Mouse (Mus musculus) c-Kit-positive CD71-negative TER-119-negative erythroid progenitor cells, embryonic 14.5 days (primary cell): ENCODE measurements around the gene Tubb1.

Experiments used
- DNase-seq: peaks from one replicate; pipeline ENCODE4 v3.0.0-alpha.2; 2013; ENCODE audit warnings: low read depth

Gene Tubb1

DNA sequence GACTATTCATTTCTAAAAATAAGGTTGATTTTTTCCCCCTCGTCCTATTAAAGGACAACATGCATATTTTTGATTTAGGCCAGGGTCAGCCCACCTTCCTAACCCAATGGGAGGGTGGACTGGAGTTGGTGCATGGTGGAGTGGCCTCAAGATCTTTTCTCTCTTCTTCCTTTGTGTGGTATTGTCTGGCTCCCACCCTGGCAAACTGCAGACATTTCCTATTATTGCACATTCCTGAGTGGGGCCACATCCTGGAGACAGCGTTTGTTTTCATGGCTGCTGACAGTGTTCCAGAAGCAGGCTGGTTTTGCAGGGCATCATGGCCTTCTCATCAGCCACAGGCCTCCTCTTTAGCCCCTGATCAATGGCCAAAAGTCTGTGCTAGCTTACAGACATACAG is 7.4 kb upstream of the Tubb1 start:
- no peak for DNase-seq

DNA sequence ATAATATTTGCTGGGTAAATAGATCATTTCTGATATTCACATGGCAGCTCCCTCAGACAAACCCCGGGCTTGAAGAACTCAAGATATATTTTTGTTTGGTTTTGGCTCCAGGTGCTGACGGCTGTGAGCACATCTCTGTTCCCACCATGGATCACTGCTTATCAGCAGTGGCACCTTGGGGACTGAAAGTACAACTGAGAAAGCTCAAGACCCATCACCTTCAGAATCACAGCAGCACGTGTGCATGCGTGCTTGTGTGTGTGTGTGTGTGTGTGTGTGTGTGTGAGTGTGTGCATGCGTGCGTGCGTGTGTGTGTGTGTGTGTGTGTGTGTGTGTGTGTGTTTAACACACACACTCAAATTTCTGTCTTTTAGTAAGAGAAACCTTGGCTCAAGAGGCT is 6.1 kb upstream of the Tubb1 start:
- DNase-seq = no peak

DNA sequence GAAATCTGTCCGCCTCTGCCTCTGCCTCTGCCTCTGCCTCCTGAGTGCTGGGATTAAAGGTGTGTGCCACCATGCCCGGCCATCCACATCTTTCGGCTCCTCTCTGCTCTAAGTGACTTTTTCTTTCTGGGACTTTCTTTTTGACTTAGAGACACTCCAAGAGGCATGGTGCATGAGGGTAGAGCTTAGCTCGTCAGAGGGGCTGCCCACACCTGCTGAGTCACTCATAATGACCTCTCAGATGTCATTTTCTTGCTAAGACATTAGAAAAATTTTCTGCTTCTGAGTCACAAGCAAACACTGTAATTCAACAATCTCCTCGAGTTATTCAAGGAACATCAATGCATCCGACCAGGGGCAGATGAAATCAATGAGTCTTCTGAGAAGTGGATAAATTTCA is 5.5 kb upstream of the Tubb1 start:
- DNase-seq = no peak

DNA sequence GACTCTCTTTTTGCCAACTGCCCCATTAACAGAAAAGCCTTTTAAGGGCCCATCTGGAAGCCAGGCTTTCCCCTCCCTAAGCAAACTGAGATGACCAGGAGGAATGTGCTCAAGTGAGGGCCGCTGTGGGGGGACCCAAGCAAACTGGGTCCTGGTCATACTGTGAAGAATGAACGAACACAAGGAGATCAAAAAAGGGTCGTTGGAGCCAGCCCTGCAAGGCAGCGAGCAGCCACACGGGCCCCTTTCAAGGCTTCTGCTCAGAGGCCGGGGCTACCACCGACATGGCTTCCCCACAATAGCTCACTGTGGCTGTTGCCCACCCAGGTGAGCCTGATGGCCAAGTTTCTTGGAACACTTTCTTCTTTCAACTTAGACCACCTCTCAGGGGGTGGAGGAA is 4.0 kb upstream of the Tubb1 start:
- DNase-seq = no peak

DNA sequence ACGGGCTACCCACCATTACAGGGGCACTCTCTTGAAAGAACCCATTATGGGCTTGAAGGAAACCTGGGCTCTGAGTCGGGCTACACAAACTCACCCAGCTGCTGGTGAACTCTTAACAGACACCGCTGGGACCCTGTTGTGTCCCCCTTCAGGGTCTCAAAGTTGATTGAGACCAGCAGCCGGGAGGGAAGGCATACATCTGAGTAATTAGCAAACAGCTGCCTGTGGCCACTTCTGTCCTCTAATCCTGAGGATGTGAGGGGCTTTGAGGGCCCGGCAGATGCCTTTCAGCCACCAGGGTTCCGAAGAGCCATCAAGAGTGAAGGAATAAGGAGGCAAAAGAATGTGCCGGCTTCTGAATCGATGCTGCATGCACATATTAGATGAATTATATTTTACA is 3.6 kb upstream of the Tubb1 start:
- no peak for DNase-seq

DNA sequence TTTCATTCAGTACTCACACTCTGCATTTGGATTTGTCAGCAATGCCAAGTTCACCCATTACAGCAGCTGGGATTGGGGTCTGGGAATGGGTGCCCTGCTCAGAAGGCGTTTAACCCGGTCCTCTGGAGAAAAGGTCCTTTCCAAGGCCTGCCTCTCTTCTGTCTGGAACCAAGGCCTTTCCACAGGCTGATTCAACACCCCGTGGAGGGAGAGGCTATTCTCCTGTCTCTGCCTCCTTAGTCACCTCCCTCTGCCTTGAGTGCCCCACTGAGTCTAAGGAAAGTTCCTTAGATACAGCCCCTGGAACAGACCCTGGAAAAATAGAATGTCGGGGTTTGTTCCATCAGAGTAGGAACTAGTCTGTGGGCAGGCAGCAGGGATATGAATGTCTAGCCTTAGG is 2.1 kb upstream of the Tubb1 start:
- no peak for DNase-seq

DNA sequence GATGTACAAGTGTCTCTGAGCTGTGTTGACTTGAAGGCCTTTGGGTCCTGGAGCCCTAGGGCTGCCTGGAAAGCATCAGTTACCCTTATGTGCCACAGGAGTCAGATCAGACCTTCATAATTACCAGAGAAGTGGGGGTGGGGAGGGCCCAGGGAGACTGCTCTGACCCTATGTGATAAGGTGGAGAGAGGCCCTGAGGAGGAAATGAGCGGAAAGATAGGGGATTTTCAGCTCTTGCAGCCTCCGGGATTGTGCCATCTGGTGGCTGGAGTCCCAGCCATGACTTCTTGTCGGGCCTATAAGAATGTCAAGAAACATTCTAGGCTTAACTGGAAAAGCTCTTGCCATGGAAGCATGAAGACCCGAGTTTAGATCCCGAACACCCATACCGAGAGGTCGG is 3.2 kb downstream of the Tubb1 start:
- peak; percentile 67 for DNase-seq

DNA sequence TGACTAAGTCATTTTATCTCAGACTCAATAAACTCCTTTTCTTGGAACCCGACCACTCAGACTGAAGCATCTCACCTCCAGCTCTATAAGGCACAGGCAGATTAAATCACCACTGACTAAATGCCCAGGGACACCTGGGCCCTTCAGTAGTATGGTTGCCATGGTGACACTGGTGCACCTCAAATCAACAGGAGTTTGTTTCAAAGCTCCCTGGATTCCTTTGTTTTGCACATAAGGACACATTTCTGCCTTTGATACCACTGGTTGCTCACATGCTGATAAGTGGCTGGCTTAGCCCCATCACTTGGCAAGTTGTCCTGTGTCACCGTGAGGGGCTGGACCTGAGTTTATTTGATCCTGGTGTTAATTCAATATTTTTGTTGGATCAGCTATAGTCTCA is 8.9 kb downstream of the Tubb1 start:
- DNase-seq = no peak

DNA sequence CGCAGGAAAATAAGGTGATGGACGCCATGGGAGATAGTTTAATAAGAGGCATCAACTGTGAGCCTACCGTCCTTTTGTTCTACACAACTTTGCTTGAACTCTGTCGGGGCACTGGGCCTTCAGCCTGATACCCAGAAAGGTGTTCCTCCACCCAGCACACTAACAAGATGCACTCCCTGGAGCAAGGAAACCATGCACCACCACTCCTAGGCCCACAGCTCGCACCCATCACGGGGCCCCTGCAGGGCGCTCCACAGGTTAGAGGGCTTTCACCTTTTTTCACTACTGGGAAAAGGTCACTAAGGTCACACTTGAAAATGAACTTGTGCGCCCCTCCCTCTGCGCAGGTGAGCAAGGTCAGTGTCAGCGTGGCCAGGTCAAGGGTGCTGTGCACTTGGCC is 12.9 kb downstream of the Tubb1 start:
- DNase-seq = no peak

DNA sequence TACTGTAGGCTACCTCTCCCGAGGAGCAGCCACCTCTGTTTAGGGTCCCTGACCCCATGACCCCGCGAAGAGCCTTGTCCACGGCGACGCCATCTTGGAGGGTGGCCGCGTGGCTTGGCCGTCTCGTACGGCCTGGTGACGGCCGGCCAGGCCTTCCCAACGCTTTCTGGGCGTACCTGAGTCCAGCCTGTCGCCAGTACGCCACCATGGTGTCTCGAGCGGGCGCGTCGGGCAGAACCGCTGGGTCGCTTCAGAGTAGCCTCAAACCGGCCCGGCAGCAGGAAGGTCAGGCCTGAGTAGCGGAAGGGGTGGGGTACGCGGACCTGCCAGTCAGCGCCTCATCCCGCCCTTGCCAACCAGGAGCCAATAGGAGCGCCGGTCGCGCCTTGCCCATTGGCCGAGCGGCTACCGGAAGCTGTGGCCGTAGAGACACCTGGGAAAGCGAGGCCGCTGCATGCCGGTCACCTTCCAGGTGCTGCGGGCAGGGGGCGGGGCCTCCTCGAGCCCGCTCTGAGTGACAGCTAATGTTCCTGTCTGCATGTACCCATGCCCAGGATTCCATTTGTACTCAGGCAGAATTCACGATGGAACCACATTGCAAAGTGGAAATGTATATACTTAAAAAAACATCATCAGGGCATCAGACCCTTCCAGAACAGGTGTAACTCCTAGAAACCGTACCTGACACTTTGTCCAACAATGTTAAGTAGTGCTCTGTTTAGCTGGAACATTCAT is 13.5 kb downstream of the Tubb1 start, which contains the start of gene Atp5e:
Gene Atp5e, minus strand, starts transcription at position 317 of the 735 bp plus-strand sequence.
- DNase-seq = peak; percentile 77

DNA sequence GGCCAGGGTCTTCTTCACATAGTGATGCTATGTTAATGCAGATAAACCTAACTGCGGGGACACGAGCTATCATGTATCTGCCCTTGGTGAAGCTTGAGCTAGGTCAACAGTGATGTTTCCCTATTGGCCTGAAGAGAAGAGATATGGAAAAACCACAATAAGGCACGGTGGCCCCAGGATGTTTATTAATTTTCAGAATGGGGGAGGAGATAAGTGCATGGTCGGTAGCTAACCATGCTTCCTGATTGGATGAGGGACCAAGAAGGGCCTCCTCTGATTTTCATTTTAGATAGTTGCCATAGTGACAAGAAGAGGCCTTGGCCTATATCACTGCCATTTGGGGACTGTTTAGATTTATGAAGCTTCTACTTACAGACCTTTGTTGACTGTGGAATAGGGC is 19.8 kb downstream of the Tubb1 start:
- DNase-seq = no peak

DNA sequence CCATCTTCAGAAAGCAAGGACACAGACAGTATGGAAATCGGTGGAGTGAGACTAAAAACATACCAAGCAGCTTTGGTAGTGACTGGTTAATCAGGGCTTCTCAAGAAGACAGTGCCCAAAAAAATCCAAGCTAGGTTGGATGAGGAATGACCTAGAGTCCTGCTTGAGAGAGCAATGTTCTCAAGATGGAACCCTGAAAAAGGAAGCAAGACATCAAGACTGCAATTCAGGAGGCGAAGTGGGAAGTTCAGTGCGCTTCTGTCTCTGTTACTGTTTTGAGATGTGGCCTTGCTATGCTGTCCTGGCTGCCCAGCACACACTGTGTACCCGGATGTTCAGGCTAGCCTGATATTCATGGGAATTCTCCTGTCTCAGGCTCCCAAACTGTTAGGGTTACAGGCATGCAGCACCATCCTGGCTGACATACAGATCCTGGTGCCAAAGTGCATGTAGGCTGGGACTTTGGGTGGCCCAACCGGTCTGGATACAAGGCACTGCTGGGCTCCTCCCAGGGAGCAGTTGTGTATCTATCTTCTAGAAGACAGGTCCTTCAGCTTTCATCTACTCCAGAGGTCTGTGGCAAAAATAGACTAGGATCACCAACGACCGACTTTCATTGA is 20.4 kb downstream of the Tubb1 start:
- DNase-seq = no peak

DNA sequence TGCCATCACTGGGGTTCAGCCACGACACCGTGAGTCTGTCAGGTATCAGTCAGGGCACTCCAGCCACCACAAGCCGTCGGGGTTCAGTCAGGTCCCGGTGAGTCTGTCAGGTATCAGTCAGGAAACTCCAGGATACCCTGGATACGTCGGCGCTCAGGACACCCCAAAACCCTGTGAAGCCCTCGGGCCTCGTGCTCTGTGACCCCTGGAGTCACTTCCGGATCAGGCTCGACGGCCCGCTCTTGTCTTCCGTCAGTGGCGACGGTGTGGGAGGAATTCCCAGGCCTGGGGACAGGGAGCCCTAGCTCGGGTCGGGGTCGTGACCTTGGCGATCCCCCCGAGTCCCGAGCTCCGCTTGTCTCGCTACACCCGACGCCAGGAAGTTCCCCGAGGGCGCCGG is 21.9 kb downstream of the Tubb1 start:
- DNase-seq = no peak

DNA sequence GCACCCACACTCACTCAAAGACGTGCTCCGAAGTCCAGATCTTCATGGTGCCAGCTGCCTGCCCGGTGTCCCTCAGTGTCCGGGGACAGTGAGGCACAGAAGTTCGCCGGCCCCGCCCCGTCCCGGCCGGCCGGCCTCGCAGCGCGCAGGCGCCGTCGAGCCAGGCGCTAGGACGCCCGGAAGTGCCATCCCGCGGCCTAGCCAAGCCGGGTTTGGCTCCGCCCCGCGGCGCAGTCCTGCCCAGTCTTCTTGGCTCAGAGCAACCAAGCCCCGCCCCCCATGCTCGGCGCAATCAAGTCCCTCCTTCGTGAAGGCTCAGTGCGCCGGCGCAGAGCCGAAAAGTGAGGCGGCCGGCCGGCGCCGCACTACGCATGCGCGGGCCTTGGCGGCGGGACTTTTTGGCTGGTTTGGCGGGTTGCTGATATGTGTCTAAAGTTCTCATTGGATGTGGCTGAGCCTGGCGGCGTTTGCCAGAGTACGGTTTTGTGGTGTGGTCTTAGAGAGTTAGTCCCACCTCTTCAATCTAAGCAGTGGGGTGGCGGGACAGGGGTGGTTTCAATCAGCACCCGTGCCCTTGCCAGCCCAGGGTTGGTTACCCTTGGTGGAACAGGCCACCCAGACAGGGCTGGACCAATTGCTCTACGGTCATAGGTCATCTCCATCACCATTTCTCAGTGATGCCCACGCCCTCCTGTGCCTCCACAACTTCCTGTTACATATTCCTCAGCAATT is 22.5 kb downstream of the Tubb1 start, which contains the start of gene Prelid3b:
Gene Prelid3b, minus strand, starts transcription at position 264 of the 732 bp plus-strand sequence.
- DNase-seq = peak; percentile 99

DNA sequence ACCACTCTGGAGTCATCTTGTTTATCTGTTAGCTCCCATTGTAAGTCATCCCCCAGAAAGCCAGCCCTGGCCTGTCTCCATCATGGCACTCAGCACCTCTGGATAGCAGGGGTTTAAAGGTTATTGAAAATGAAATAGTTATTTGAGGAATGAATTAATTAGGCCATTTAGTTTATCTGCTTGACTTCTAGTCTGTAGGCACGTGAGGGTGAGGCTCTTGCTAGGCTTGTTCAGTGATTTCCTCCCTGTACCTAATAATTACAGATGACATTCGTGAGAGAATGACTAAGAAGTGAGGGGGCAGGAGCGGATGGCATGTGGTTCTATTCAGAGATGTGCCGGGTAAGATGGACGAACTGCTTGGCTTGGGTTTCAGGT is 23.0 kb downstream of the Tubb1 start:
- no peak for DNase-seq

DNA sequence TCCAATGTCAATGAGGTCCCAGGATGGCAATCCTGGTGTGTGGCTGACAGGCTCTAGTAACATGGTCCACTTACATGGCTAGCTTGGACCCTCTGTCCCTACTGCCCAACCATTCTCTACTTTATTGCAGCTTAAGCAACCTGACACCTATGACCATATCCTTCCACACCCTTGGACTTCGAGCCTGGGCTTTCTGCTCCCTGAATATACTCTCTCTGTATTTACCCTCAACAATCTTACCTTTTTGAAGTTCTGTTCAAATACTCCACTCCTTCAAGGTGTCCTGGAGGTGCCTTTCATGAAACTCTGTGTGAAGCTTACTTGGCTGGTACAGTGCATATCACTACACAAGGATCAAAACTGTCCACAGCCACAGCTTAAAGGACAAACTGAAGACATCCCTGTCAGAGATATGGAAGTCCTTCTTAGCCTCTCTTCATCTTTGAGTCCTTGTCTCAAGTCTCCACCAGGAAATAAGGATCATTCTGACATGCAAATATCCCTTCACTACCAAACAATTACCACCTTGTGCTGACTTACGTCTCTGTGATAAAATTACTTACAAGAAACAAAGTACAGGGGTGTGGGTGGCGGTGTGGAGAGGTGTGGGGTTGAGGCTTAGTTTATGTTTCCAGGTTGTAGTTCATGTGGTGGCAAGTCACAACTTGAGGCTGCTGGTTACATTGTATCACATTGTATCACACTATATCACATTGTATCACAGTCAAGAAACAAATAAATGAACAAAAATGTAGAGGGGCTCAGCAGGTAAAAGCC is 27.2 kb downstream of the Tubb1 start:
- no peak for DNase-seq

DNA sequence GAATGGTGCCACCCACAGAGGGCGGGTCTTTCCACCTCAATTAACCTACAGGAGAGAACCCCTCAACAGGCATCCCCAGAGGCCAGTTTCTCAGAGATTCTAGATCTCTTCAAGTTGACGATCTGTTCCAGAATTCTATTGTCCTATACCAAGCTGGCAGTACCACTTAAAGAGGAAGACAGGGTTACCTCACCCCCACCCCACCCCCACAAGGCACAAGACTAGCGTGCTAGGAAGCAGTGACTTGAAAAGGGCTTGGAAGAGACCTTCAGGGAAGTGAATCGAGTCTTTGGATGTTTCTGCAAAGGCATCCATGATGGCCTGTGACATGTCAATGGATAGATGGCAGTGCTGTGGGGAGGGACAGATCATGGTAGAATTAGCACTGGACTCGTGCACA is 28.3 kb downstream of the Tubb1 start:
- no peak for DNase-seq

DNA sequence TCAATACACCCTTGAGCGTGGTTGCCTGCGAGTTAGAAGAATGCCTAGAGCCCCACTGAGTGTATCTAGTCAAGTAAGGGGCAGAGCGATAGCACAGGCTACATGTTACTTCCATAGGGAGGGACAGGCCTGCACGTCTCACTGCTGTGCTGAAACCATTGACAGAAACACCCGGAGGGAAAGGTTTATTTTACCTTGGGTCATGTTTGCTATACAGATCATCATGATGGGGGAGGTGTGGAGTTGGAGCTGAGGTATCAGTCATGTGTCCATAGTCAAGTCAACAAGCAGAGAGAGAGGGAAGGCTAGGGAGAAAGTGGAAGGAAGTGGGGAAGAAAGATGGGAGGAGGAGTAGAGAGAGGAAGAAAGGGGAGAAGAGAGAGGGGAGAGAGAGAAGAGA is 36.5 kb downstream of the Tubb1 start:
- DNase-seq = no peak

DNA sequence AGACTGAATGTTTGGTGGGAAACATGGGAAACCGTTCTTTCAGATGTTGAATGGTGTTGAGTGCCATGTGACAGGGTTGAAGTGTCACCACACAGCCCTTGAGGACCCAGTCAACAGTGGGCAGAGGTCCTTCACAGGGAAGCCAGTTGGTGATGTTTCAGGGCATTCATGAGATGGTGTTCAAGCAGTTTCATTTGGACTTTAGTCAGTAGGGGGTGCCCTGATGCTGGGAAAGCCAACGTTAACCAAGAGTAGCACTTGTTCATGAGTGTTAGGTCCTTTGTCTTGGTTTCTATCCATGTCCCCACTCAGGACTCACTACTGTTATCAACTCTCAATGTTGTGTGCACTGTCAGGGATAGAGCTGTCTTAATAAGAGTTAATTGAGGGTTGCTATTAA is 42.4 kb downstream of the Tubb1 start:
- DNase-seq = no peak

DNA sequence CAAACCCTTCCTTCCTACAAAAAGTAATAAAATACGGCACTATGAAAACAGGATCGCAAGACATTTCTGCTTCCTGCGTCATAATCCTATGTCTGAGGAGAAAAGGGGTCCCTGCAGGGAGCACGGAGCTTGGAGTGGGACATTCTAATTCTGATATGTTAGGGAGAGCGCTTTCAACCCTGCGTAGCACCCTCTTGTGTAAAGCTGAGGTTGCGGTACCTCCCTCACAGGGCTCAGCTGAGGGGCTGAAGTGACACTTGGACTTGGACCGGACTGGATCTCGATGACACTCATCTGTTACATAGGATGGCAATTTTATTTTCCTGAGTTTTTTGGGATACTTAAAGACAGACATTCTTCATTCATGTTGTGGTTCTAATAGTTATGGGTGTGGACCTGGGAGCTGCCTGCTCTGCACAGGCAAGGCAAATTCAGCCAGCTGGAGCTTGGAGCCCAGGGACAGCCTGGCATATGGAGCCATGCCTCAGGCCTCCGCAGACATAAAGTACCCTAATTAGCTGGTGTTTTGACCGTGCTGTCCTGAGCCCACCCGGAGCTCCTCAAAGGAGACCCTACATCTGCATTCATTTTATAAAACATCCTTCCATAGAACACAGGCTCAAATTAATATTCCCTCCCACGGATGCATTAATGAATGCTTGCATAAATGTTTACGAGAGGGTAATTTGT is 50.5 kb downstream of the Tubb1 start:
- no peak for DNase-seq

DNA sequence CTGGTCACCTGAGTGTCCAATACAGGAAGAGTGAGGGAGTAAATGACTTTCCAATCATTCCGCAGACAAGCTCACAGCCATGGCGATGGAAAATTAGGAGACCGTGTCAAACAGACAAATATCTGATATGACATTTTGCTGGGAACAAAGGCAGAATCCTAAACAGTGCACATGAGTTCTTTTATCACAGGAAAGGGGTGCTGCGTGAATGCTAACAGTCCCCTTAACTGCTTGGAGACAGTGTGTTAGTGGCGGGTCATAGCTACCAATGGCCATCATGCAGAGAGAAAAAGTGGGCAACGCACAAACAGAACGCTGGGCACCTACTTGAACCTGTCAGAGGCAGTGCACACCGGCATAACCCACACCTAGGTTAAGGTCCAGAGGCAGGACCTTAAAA is 51.0 kb downstream of the Tubb1 start:
- DNase-seq = no peak

DNA sequence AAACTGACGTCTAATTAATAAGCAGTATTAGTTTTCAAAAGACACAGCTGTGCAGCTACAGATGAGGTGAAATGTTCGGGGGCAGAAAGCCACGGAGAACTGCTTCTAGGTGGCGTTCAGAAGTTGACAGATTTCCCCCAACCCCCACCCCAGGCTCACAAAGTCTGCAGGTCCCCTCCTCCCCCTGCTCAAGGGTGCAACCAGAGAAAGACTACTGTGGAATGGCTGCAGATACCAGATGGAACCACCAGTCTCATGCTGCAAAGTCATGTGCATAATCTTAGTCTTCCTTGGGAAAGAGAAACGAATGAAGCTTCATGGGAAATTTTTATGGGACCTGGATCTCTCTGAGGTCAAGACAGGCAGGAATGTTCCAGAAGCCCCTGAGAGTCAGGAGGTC is 51.8 kb downstream of the Tubb1 start:
- DNase-seq = no peak
